Mouse (Mus musculus): ENCODE measurements around the gene Olfr373. TPM values are rescaled to one million over a fixed set of nuclear protein-coding genes. Genes with fewer than 3 reads are reported as not detected.

Gene Olfr373
- polyA plus RNA-seq, 1 experiment, result not detected

GRCm38 (mm10) chr8:72133507-72133906 lies 50.5 kb downstream of the Olfr373 start:
- peaks cover 33% of the 10 kb centered on the region for H3K79me2 ChIP-seq (ENCODE audit: control insufficient read depth, insufficient read depth)
- peaks cover 15% of the 10 kb centered on the region for H3K36me3 ChIP-seq (ENCODE audit: control insufficient read depth, insufficient read depth)
- peaks cover 24% of the 10 kb centered on the region for H3K79me3 ChIP-seq (ENCODE audit: low read depth)
- H3ac ChIP-seq (ENCODE audit: control insufficient read depth, insufficient read length, low read depth), result no peak overlapping the region
- TF ChIP-seq CTCF (IDR thresholded peaks at IDR 0.05; ENCODE audit: control insufficient read depth, insufficient read depth, insufficient read length) (no peak), CEBPB (IDR thresholded peaks at IDR 0.05; ENCODE audit: low read depth) (no peak), MAX (IDR thresholded peaks at IDR 0.05) (no peak), USF1 (IDR thresholded peaks at IDR 0.05; ENCODE audit: low read depth) (no peak), MYOD1 (IDR thresholded peaks at IDR 0.05; ENCODE audit: control insufficient read depth, insufficient read length, low read depth) (no peak), MYOG (IDR thresholded peaks at IDR 0.05; ENCODE audit: control insufficient read depth, extremely low read depth, insufficient read length) (no peak), FOSL1 (IDR thresholded peaks at IDR 0.05; ENCODE audit: insufficient read depth, low read length, poor library complexity, severe bottlenecking) (no peak)
- no peak overlapping the region for H3K4me3 ChIP-seq (ENCODE audit: insufficient read depth, poor library complexity, severe bottlenecking)
- no peaks in the 10 kb centered on the region for H3K27me3 ChIP-seq (ENCODE audit: control insufficient read depth, insufficient read depth, insufficient read length)

GRCm38 (mm10) chr8:72134756-72135445 lies 51.9 kb downstream of the Olfr373 start, which contains the start of gene Tpm4:
Gene Tpm4, plus strand, starts transcription at chr8:72134975.
- H3K79me2 ChIP-seq (ENCODE audit: control insufficient read depth, insufficient read depth), result peaks cover 47% of the 10 kb centered on the region
- peak within 1 kb of the TSS; percentile 83 for H3K4me3 ChIP-seq (ENCODE audit: insufficient read depth, poor library complexity, severe bottlenecking)
- peaks cover 29% of the 10 kb centered on the region for H3K36me3 ChIP-seq (ENCODE audit: control insufficient read depth, insufficient read depth)
- TF ChIP-seq MYOD1 (IDR thresholded peaks at IDR 0.05; ENCODE audit: control insufficient read depth, insufficient read length, low read depth) (peak; percentile 51), FOSL1 (IDR thresholded peaks at IDR 0.05; ENCODE audit: insufficient read depth, low read length, poor library complexity, severe bottlenecking) (no peak), MAX (IDR thresholded peaks at IDR 0.05) (no peak), USF1 (IDR thresholded peaks at IDR 0.05; ENCODE audit: low read depth) (no peak), MYOG (IDR thresholded peaks at IDR 0.05; ENCODE audit: control insufficient read depth, extremely low read depth, insufficient read length) (no peak), CTCF (IDR thresholded peaks at IDR 0.05; ENCODE audit: control insufficient read depth, insufficient read depth, insufficient read length) (no peak)
- H3K27me3 ChIP-seq (ENCODE audit: control insufficient read depth, insufficient read depth, insufficient read length), result no peaks in the 10 kb centered on the region
- H3K79me3 ChIP-seq (ENCODE audit: low read depth), result peaks cover 36% of the 10 kb centered on the region
- H3ac ChIP-seq (ENCODE audit: control insufficient read depth, insufficient read length, low read depth), result peak within 1 kb of the TSS; percentile 99

- no peak for TF ChIP-seq USF1 (IDR thresholded peaks at IDR 0.05; ENCODE audit: low read depth)
- no peak for TF ChIP-seq CEBPB (IDR thresholded peaks at IDR 0.05; ENCODE audit: low read depth)
- no peak for TF ChIP-seq FOSL1 (IDR thresholded peaks at IDR 0.05; ENCODE audit: insufficient read depth, low read length, poor library complexity, severe bottlenecking)
- no peak for TF ChIP-seq MAX (IDR thresholded peaks at IDR 0.05)
- TF ChIP-seq MYOG (IDR thresholded peaks at IDR 0.05; ENCODE audit: control insufficient read depth, extremely low read depth, insufficient read length), result no peak
- TF ChIP-seq CTCF (IDR thresholded peaks at IDR 0.05; ENCODE audit: control insufficient read depth, insufficient read depth, insufficient read length), result no peak
- TF ChIP-seq MYOD1 (IDR thresholded peaks at IDR 0.05; ENCODE audit: control insufficient read depth, insufficient read length, low read depth), result no peak
- H3K79me2 ChIP-seq (ENCODE audit: control insufficient read depth, insufficient read depth), result peaks cover 55% of the 10 kb centered on the region
- peak overlapping the region; percentile 99 for H3ac ChIP-seq (ENCODE audit: control insufficient read depth, insufficient read length, low read depth)
- H3K79me3 ChIP-seq (ENCODE audit: low read depth), result peaks cover 38% of the 10 kb centered on the region
- no peaks in the 10 kb centered on the region for H3K27me3 ChIP-seq (ENCODE audit: control insufficient read depth, insufficient read depth, insufficient read length)
- peaks cover 36% of the 10 kb centered on the region for H3K36me3 ChIP-seq (ENCODE audit: control insufficient read depth, insufficient read depth)
- peak overlapping the region; percentile 83 for H3K4me3 ChIP-seq (ENCODE audit: insufficient read depth, poor library complexity, severe bottlenecking)
Measured at GRCm38 (mm10) chr8:72135446-72136301, 52.7 kb downstream of the Olfr373 start.

GRCm38 (mm10) chr8:72136302-72136978 lies 53.5 kb downstream of the Olfr373 start:
- H3K79me2 ChIP-seq (ENCODE audit: control insufficient read depth, insufficient read depth), result peaks cover 62% of the 10 kb centered on the region
- H3K79me3 ChIP-seq (ENCODE audit: low read depth), result peaks cover 45% of the 10 kb centered on the region
- H3K36me3 ChIP-seq (ENCODE audit: control insufficient read depth, insufficient read depth), result peaks cover 43% of the 10 kb centered on the region
- TF ChIP-seq CEBPB (IDR thresholded peaks at IDR 0.05; ENCODE audit: low read depth), result no peak
- TF ChIP-seq USF1 (IDR thresholded peaks at IDR 0.05; ENCODE audit: low read depth), result no peak
- TF ChIP-seq MYOG (IDR thresholded peaks at IDR 0.05; ENCODE audit: control insufficient read depth, extremely low read depth, insufficient read length), result no peak
- TF ChIP-seq CTCF (IDR thresholded peaks at IDR 0.05; ENCODE audit: control insufficient read depth, insufficient read depth, insufficient read length), result no peak
- peak; percentile 49 for TF ChIP-seq MYOD1 (IDR thresholded peaks at IDR 0.05; ENCODE audit: control insufficient read depth, insufficient read length, low read depth)
- no peak for TF ChIP-seq MAX (IDR thresholded peaks at IDR 0.05)
- no peak for TF ChIP-seq FOSL1 (IDR thresholded peaks at IDR 0.05; ENCODE audit: insufficient read depth, low read length, poor library complexity, severe bottlenecking)
- peak overlapping the region; percentile 83 for H3K4me3 ChIP-seq (ENCODE audit: insufficient read depth, poor library complexity, severe bottlenecking)
- H3K27me3 ChIP-seq (ENCODE audit: control insufficient read depth, insufficient read depth, insufficient read length), result no peaks in the 10 kb centered on the region
- H3ac ChIP-seq (ENCODE audit: control insufficient read depth, insufficient read length, low read depth), result peak overlapping the region; percentile 99

GRCm38 (mm10) chr8:72137431-72137830 lies 54.5 kb downstream of the Olfr373 start:
- no peak for TF ChIP-seq MYOD1 (IDR thresholded peaks at IDR 0.05; ENCODE audit: control insufficient read depth, insufficient read length, low read depth)
- TF ChIP-seq CTCF (IDR thresholded peaks at IDR 0.05; ENCODE audit: control insufficient read depth, insufficient read depth, insufficient read length), result no peak
- TF ChIP-seq FOSL1 (IDR thresholded peaks at IDR 0.05; ENCODE audit: insufficient read depth, low read length, poor library complexity, severe bottlenecking), result no peak
- TF ChIP-seq CEBPB (IDR thresholded peaks at IDR 0.05; ENCODE audit: low read depth), result no peak
- TF ChIP-seq USF1 (IDR thresholded peaks at IDR 0.05; ENCODE audit: low read depth), result no peak
- no peak for TF ChIP-seq MAX (IDR thresholded peaks at IDR 0.05)
- TF ChIP-seq MYOG (IDR thresholded peaks at IDR 0.05; ENCODE audit: control insufficient read depth, extremely low read depth, insufficient read length), result no peak
- H3K4me3 ChIP-seq (ENCODE audit: insufficient read depth, poor library complexity, severe bottlenecking), result peak overlapping the region; percentile 32

More at GRCm38 (mm10) chr8:72137431-72137830, 54.5 kb downstream of the Olfr373 start:
- Histone ChIP-seq H3K36me3 (ENCODE audit: control insufficient read depth, insufficient read depth) (peaks cover 53% of the 10 kb centered on the region), H3K79me2 (ENCODE audit: control insufficient read depth, insufficient read depth) (peaks cover 72% of the 10 kb centered on the region), H3K79me3 (ENCODE audit: low read depth) (peaks cover 52% of the 10 kb centered on the region), H3ac (ENCODE audit: control insufficient read depth, insufficient read length, low read depth) (peak overlapping the region; percentile 54), H3K27me3 (ENCODE audit: control insufficient read depth, insufficient read depth, insufficient read length) (no peaks in the 10 kb centered on the region)

Measured in C2C12 (cell line).